Mouse (Mus musculus) bone marrow macrophage, adult 2 months (primary cell): ENCODE results near the gene Tpm3. TPM values are rescaled to one million over a fixed set of nuclear protein-coding genes. Genes with fewer than 3 reads are reported as not detected.

Experiments
- H3K27ac ChIP-seq: 2 replicates; pipeline ENCODE4 v1.5.1; 2012; ENCODE audit warnings: low read depth, low read length; ENCODE audit not compliant: insufficient read depth
- H3K4me1 ChIP-seq: 2 replicates; pipeline ENCODE4 v1.6.1; 2012; ENCODE audit warnings: low read length; ENCODE audit not compliant: control insufficient read depth, insufficient read depth
- H3K4me3 ChIP-seq: 2 replicates; pipeline ENCODE4 v1.5.1; 2012; ENCODE audit warnings: mild to moderate bottlenecking, low read length, moderate library complexity; ENCODE audit not compliant: insufficient read depth
- CTCF ChIP-seq: IDR thresholded peaks from 2 replicates; pipeline ENCODE4 v1.5.1; 2012; ENCODE audit warnings: low read depth, mild to moderate bottlenecking, low read length, moderate library complexity
- POLR2A ChIP-seq: IDR thresholded peaks from 2 replicates; pipeline ENCODE4 v1.6.1; 2012; ENCODE audit warnings: mild to moderate bottlenecking, low read depth, low read length, borderline replicate concordance
- polyA plus RNA-seq: library from polyadenylated mRNA; stranded (reverse); fragments of >200 nt; gene quantifications from 2 replicates; pipeline ENCODE4 v1.2.4, GENCODE M21; 2012; ENCODE audit not compliant: missing spikeins, insufficient read depth, insufficient read length

Tpm3 gene
- 739 and 786 TPM in 2 replicates for polyA plus RNA-seq

- H3K27ac ChIP-seq, result no peak within 1 kb of the TSS
- no peak within 1 kb of the TSS for H3K4me3 ChIP-seq
- H3K4me1 ChIP-seq, result peaks cover 33% of the 10 kb centered on the region
- TF ChIP-seq POLR2A (no peak), CTCF (no peak)
Measured at GRCm38 (mm10) chr3:90072294-90072693, at the start of gene Tpm3. Gene Tpm3 (plus strand): TSS chr3:90072649.

DNA sequence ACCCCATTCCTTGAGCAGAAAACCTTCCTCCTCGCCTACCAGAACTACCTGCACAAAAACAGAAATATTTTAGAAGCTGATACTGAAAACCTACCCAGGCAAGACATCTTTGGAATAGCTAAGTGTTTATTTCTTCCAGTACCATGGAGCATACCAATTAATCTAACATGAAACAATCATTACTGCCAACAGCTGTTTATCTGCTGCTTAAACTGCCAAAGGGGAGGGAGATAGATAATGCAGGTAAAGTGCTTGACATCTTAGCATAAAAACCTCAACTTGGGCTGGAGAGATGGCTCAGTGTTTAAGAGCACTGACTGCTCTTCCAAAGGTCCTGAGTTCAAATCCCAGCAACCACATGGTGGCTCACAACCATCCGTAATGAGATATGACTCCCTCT is 37.8 kb upstream of the Tpm3 start:
- Histone ChIP-seq H3K4me1 (no peaks in the 10 kb centered on the region), H3K27ac (no peak overlapping the region), H3K4me3 (no peak overlapping the region)
- TF ChIP-seq POLR2A (no peak), CTCF (no peak)

- H3K27ac ChIP-seq, result no peak overlapping the region
- H3K4me3 ChIP-seq, result no peak overlapping the region
- no peak for TF ChIP-seq CTCF
- TF ChIP-seq POLR2A, result no peak
- no peaks in the 10 kb centered on the region for H3K4me1 ChIP-seq
Measured at GRCm38 (mm10) chr3:90036263-90036662, 36.2 kb upstream of the Tpm3 start.

DNA sequence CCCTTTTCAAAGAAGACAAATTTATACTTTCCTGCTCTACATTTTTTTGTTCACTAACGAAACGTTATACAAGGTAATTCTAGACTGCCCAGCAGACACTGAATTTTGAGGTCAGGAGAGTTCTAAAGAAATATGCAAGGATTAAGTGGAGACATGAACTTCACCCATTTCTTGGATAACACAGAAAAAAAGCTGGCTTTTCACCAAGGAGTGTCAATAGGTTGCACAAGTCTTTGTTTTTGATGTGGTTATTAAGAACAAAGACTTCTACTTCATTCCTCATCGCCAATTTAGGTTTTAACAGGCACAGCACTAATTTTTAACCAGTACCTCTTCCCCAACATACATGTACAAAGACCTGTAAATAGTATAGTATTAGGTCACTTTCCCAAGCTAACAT is 22.8 kb upstream of the Tpm3 start:
- no peak for TF ChIP-seq CTCF
- TF ChIP-seq POLR2A, result no peak
- no peak overlapping the region for H3K27ac ChIP-seq
- H3K4me1 ChIP-seq, result peaks cover 10% of the 10 kb centered on the region
- no peak overlapping the region for H3K4me3 ChIP-seq

DNA sequence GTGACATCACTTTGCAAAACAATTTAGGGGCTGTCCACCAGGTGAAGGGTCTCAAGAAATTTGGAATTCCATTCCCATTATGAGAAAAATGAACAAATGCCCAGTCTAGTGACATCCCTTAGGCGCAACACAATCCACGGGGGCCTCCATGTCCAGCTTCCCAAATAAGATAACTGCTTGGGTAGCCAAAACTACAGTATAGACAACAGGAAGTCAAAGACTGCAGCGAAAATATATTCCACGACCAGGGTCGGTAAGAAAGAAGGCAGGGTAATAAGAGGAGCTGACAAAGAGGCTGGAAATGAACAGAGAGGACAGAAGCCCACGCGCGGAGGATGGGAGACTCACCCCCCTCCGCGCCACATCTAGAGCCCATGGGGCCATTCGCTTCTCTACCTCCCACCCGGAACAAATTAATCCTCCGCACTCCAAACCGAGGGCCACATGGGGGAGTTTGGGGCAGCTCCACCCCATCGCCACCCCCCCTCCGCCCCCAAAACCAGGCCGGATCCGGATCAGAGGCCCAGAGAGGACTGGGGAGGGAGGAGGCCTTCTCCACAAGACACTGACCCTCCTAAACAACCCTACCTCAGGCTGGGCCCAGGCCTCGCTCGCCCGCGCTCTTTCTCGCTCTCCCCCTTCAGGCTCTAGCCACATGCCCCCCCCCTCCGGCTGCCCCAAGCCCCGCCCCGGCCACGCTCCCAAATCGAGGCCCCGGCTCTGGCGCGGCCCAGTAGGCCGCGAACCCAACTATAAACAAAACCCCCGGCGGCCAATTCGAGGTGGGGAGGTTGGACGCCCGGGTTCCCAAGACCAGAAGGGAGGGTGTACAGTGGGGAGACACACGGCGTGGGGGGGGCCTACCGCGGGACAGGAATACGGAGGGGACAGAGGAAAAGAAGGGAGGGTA is 20.8 kb upstream of the Tpm3 start, which contains the start of gene 4933434E20Rik:
Gene 4933434E20Rik, plus strand, starts transcription at position 196 of the 910 bp plus-strand sequence.
- Histone ChIP-seq H3K4me1 (peaks cover 10% of the 10 kb centered on the region), H3K4me3 (peak within 1 kb of the TSS; percentile 65), H3K27ac (peak within 1 kb of the TSS; percentile 94)
- TF ChIP-seq CTCF, result no peak
- no peak; the same call in 1 of the 2 replicates for TF ChIP-seq POLR2A

GRCm38 (mm10) chr3:90052351-90053241 is 19.9 kb upstream of the Tpm3 start, which contains the start of gene Ubap2l:
Gene Ubap2l (minus strand): TSS chr3:90052628.
- Histone ChIP-seq H3K4me3 (peak within 1 kb of the TSS; percentile 65), H3K27ac (peak within 1 kb of the TSS; percentile 94), H3K4me1 (peaks cover 10% of the 10 kb centered on the region)
- TF ChIP-seq CTCF (no peak), POLR2A (no peak)

GRCm38 (mm10) chr3:90061549-90061948 is 10.9 kb upstream of the Tpm3 start:
- TF ChIP-seq POLR2A (no peak), CTCF (no peak)
- Histone ChIP-seq H3K4me1 (0 out of 2 replicates have a peak, but pooled peaks cover 2% of the 10 kb centered on the region), H3K27ac (no peak overlapping the region), H3K4me3 (no peak overlapping the region)

DNA sequence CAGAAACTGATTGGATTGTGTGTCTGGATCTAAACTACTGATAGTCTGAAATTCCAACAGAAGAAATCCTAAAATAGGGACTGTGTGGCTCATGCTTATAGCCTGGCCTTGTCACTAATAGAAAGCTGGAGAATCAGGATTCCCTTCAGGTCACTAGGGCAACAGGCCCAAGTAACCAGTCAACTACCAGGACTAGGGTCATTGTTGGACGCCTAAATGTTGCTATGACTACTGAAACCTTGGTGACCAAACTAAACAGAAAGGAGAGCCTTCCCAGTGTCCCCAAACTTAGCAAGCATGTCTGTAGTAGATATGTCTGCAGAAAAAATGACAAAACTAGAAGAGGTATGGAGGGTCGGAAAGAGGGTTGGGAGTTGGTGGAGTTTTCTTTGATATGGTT is 9.9 kb upstream of the Tpm3 start:
- TF ChIP-seq POLR2A (no peak), CTCF (no peak)
- 0 out of 2 replicates have a peak, but pooled peaks cover 2% of the 10 kb centered on the region for H3K4me1 ChIP-seq
- no peak overlapping the region for H3K4me3 ChIP-seq
- no peak overlapping the region for H3K27ac ChIP-seq

- Histone ChIP-seq H3K4me3 (no peak overlapping the region), H3K27ac (no peak overlapping the region), H3K4me1 (peaks cover 15% of the 10 kb centered on the region)
- TF ChIP-seq POLR2A, result no peak
- no peak for TF ChIP-seq CTCF
Measured at GRCm38 (mm10) chr3:90064383-90064782, 8.1 kb upstream of the Tpm3 start.
